Mouse (Mus musculus) adrenal gland, adult (tissue): Measurements from ENCODE around the gene Gm20388.

Source experiments
- DNase-seq, 2 experiments: peaks; one replicate each; pipeline ENCODE4 v3.0.0; 2022 to 2023; ENCODE audit warnings: low spot score in 1 of 2; ENCODE audit not compliant: inconsistent age in 2 of 2

The Gm20388 gene

GRCm38 (mm10) chr8:122056882-122057281 is 2146.2 kb downstream of the Gm20388 start:
- no peak for DNase-seq

- no peak for DNase-seq
These were observed 2147.9 kb downstream of the Gm20388 start for GRCm38 (mm10) chr8:122058510-122058909.

- no peak for DNase-seq
These were observed 2148.3 kb downstream of the Gm20388 start for GRCm38 (mm10) chr8:122058951-122059350.

GRCm38 (mm10) chr8:122062508-122063223 is 2152.0 kb downstream of the Gm20388 start:
- no peak for DNase-seq

GRCm38 (mm10) chr8:122064353-122064752 is 2153.7 kb downstream of the Gm20388 start:
- DNase-seq, result no peak

- DNase-seq, result no peak
These were observed 2157.3 kb downstream of the Gm20388 start for GRCm38 (mm10) chr8:122067783-122068505.

- DNase-seq, result no peak
These were observed 2158.0 kb downstream of the Gm20388 start for GRCm38 (mm10) chr8:122068609-122069008.

- DNase-seq, result no peak
These were observed 2158.6 kb downstream of the Gm20388 start for GRCm38 (mm10) chr8:122069281-122069680.

GRCm38 (mm10) chr8:122071193-122071592 is 2160.6 kb downstream of the Gm20388 start:
- no peak for DNase-seq

- no peak for DNase-seq
These were observed 2163.3 kb downstream of the Gm20388 start for GRCm38 (mm10) chr8:122073964-122074363.

GRCm38 (mm10) chr8:122074442-122074841 is 2163.8 kb downstream of the Gm20388 start:
- DNase-seq, result no peak

- DNase-seq, result no peak
These were observed 2164.3 kb downstream of the Gm20388 start for GRCm38 (mm10) chr8:122074977-122075376.

- peak; percentile 46 to 79 for DNase-seq
These were observed 2165.7 kb downstream of the Gm20388 start for GRCm38 (mm10) chr8:122076183-122076842.

- no peak for DNase-seq
These were observed 2167.7 kb downstream of the Gm20388 start for GRCm38 (mm10) chr8:122078321-122078720.

GRCm38 (mm10) chr8:122079093-122079492 is 2168.5 kb downstream of the Gm20388 start:
- no peak for DNase-seq

- DNase-seq, result no peak
These were observed 2169.7 kb downstream of the Gm20388 start for GRCm38 (mm10) chr8:122080347-122080746.

GRCm38 (mm10) chr8:122083401-122083800 is 2172.8 kb downstream of the Gm20388 start:
- DNase-seq, result peak; percentile 32 to 47

GRCm38 (mm10) chr8:122084145-122084544 is 2173.5 kb downstream of the Gm20388 start:
- DNase-seq, result no peak

GRCm38 (mm10) chr8:122084726-122085410 is 2174.2 kb downstream of the Gm20388 start:
- no peak for DNase-seq

GRCm38 (mm10) chr8:122086064-122086463 is 2175.4 kb downstream of the Gm20388 start:
- DNase-seq, result no peak

- DNase-seq, result no peak
These were observed 2178.0 kb downstream of the Gm20388 start for GRCm38 (mm10) chr8:122088631-122089030.
